Mouse (Mus musculus) liver, embryonic 14.5 days (tissue): Measurements from ENCODE around the gene Pithd1. TPM values are rescaled to one million over a fixed set of nuclear protein-coding genes. Genes with fewer than 3 reads are reported as not detected.

Experiments used
- ATAC-seq: fragments of 200-750 bp; cut with Nextera tagmentation; 2 replicates; pipeline ENCODE4 v1.8.0; 2017; ENCODE audit warnings: moderate number of reproducible peaks, mild to moderate bottlenecking, moderate library complexity; ENCODE audit not compliant: insufficient read depth
- DNase-seq, 3 experiments: peaks; one replicate each; pipeline ENCODE4 v3.0.0-alpha.2; 2012 to 2013; ENCODE audit warnings: low read depth in 3 of 3, low spot score in 3 of 3
- H3K27ac ChIP-seq: fragments of 300-500 bp; sonication (generic); 2 replicates; pipeline ENCODE4 v1.5.1; 2014; ENCODE audit warnings: moderate library complexity, mild to moderate bottlenecking, control low read depth, inconsistent platforms
- H3K27me3 ChIP-seq: fragments of 300-500 bp; sonication (generic); 2 replicates; pipeline ENCODE4 v1.6.1; 2014; ENCODE audit warnings: mild to moderate bottlenecking, low read length, moderate library complexity; ENCODE audit not compliant: control insufficient read depth, insufficient read depth
- H3K36me3 ChIP-seq: fragments of 300-500 bp; sonication (generic); replicated peaks from 2 replicates; pipeline ENCODE4 v1.6.1; 2014; ENCODE audit warnings: low read depth; ENCODE audit not compliant: control insufficient read depth, insufficient read depth
- H3K4me1 ChIP-seq, 2 experiments: fragments of 200-500 bp in 1 of 2; fragments of 300-500 bp in 1 of 2; sonication (generic) in 1 of 2; replicated peaks; 2 replicates each; pipeline ENCODE4 v1.6.1; 2012 to 2014; ENCODE audit warnings: antibody characterized with exemption in 1 of 2, inconsistent platforms in 1 of 2, low read length in 1 of 2; ENCODE audit not compliant: control insufficient read depth in 2 of 2, insufficient read depth in 2 of 2
- H3K4me2 ChIP-seq: fragments of 300-500 bp; sonication (generic); 2 replicates; pipeline ENCODE4 v1.6.1; 2014; ENCODE audit warnings: low read depth, mild to moderate bottlenecking, control low read depth, moderate library complexity
- H3K4me3 ChIP-seq, 2 experiments: fragments of 200-500 bp in 1 of 2; fragments of 300-500 bp in 1 of 2; sonication (generic) in 1 of 2; 2 replicates each; pipeline ENCODE4 v1.5.1; 2012 to 2014; ENCODE audit warnings: low read depth in 2 of 2, low read length in 2 of 2, mild to moderate bottlenecking in 2 of 2, control low read depth in 1 of 2, inconsistent platforms in 1 of 2, moderate library complexity in 1 of 2; ENCODE audit not compliant: insufficient read depth in 1 of 2
- H3K9ac ChIP-seq: fragments of 300-500 bp; sonication (generic); replicated peaks from 2 replicates; pipeline ENCODE4 v1.6.1; 2014; ENCODE audit warnings: mild to moderate bottlenecking, control low read depth, moderate library complexity
- H3K9me3 ChIP-seq: fragments of 300-500 bp; sonication (generic); 2 replicates; pipeline ENCODE4 v1.6.1; 2016; ENCODE audit warnings: low read length, mixed read lengths; ENCODE audit not compliant: control insufficient read depth
- CTCF ChIP-seq: IDR thresholded peaks from 2 replicates; pipeline ENCODE4 v1.5.1; 2016; ENCODE audit warnings: antibody characterized with exemption, low read depth, control low read depth
- EP300 ChIP-seq: IDR thresholded peaks from 2 replicates; pipeline ENCODE4 v1.6.1; 2016; ENCODE audit warnings: antibody characterized with exemption, low read depth
- WGBS: fragments of 180-500 bp; shearing (Covaris S2); extraction: QIAGEN DNeasy Blood & Tissue Kit; methylation state at CpG from one replicate; pipeline ENCODE4 v1.1.7; 2014; ENCODE audit not compliant: insufficient replicate concordance; 5-methylcytosine and 5-hydroxymethylcytosine counted together
- polyA plus RNA-seq, 2 experiments: library from polyadenylated mRNA; depleted of rRNA in 1 of 2; stranded (reverse) in 1 of 2; unstranded in 1 of 2; fragments of >200 nt; fragmentation: Nextera tagmentation in 1 of 2; extraction: Ambion mirVana in 1 of 2; gene quantifications; 2 replicates each; pipeline versions ENCODE4 v1.2.1 to v1.2.3; 2012 to 2014

The Pithd1 gene
- polyA plus RNA-seq, 2 experiments = 49.0 to 71.2 TPM

- DNase-seq (no peak), ATAC-seq (no peak)
- Histone ChIP-seq H3K36me3 (peaks cover 20% of the 10 kb centered on the region), H3K9ac (no peak overlapping the region), H3K9me3 (0 out of 2 replicates have a peak, but pooled peaks cover 2% of the 10 kb centered on the region), H3K27me3 (no peaks in the 10 kb centered on the region), H3K4me1 (peaks cover 6 to 9% of the 10 kb centered on the region in 2 experiments), H3K27ac (no peak overlapping the region), H3K4me3 (no peak overlapping the region), H3K4me2 (no peak overlapping the region)
- WGBS = 70% methylated on average over 6 of the region's 6 CpGs
- TF ChIP-seq EP300 (no peak), CTCF (no peak)
These were observed 37.2 kb downstream of the Pithd1 start for GRCm38 (mm10) chr4:135949911-135950310.

- peaks cover 6 to 9% of the 10 kb centered on the region in 2 experiments for H3K4me1 ChIP-seq
- no peaks in the 10 kb centered on the region for H3K27me3 ChIP-seq
- no peak overlapping the region for H3K9ac ChIP-seq
- WGBS = 83% methylated on average over 10 of the region's 10 CpGs
- H3K9me3 ChIP-seq = 0 out of 2 replicates have a peak, but pooled peaks cover 2% of the 10 kb centered on the region
- no peak overlapping the region for H3K27ac ChIP-seq
- H3K36me3 ChIP-seq = peaks cover 16% of the 10 kb centered on the region
- H3K4me3 ChIP-seq = no peak overlapping the region
- TF ChIP-seq EP300 (no peak), CTCF (no peak)
- DNase-seq = no peak
- H3K4me2 ChIP-seq = no peak overlapping the region
- ATAC-seq = no peak
These were observed 37.6 kb downstream of the Pithd1 start for GRCm38 (mm10) chr4:135949475-135949874.

- DNase-seq (no peak), ATAC-seq (no peak)
- Histone ChIP-seq H3K27ac (no peak overlapping the region), H3K36me3 (peaks cover 15% of the 10 kb centered on the region; the same call in 1 of the 2 replicates), H3K4me2 (no peak overlapping the region; the same call in none of the 2 replicates), H3K4me3 (no peak overlapping the region), H3K9ac (no peak overlapping the region), H3K9me3 (0 out of 2 replicates have a peak, but pooled peaks cover 2% of the 10 kb centered on the region), H3K4me1 (peaks cover 6 to 14% of the 10 kb centered on the region in 2 experiments), H3K27me3 (no peaks in the 10 kb centered on the region)
- TF ChIP-seq EP300 (no peak), CTCF (no peak)
- 80% methylated on average over 8 of the region's 8 CpGs for WGBS
These were observed 38.9 kb downstream of the Pithd1 start for GRCm38 (mm10) chr4:135948142-135948541.

DNA sequence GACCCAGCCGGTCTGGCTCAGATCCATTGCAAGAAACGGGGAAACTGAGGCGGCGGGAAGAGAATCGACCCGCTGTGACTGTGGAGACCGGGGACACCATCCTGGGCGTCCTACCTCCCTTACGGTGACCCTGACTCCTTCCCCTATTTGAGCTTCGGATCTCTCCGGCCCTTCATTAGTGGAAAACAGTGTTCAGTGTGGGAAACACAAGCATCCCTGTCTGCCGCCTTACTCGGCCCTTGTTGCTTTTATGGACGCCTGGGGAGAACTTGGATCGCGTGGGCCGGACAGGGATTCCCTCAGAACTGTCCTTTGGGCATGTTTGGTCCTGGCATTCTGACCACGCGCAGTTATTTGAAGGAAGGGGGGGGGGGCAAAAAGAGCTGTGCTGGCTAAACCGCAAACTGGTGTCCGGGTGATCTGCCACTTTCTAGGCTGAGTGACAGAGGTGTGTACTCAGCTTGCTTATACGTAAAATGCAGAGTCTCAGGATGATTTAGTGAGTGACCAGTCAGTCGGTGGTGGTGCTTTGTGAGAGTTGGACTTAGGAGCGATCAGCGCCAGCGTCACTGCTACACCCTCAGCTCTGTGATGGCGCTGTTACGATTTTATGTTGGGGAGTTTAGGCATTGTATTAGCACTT, 40.3 kb downstream of the Pithd1 start:
- peaks cover 6 to 14% of the 10 kb centered on the region in 2 experiments for H3K4me1 ChIP-seq

DNA sequence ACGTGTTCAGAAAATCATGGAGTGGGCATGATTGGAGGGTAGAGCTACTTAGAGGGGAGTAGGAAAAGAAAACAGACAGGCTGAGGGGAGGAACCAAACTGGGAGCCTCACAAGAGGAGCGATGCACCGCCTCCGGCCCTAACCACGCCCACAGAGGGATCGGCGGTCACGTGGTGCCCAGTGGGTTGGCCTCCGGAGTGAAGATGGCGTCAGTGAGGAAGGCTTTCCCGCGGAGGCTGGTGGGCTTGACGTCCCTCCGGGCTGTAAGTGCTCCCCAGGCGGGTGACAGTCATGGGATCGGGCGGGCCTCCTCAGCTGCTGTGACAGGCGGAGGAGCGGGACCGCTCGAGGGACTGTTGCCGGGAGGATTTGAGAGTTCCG, 40.8 kb downstream of the Pithd1 start, which contains the start of gene Hmgcl:
Hmgcl (plus strand) TSS at position 171 of the 381 bp plus-strand sequence.
- no peaks in the 10 kb centered on the region for H3K27me3 ChIP-seq
- ATAC-seq (peak; percentile 85), DNase-seq (peak; percentile 82 to 90 (median 86))
- no peak for TF ChIP-seq EP300
- no peak for TF ChIP-seq CTCF
- peak within 1 kb of the TSS; percentile 88 to 97 for H3K4me3 ChIP-seq
- peaks cover 6 to 14% of the 10 kb centered on the region in 2 experiments for H3K4me1 ChIP-seq
- H3K36me3 ChIP-seq = no peaks in the 10 kb centered on the region
- H3K9ac ChIP-seq = peak within 1 kb of the TSS; percentile 96
- H3K4me2 ChIP-seq = peak within 1 kb of the TSS; percentile 82
- WGBS = under 1% methylated on average over 22 of the region's 23 CpGs
- H3K27ac ChIP-seq = peak within 1 kb of the TSS; percentile 24
- H3K9me3 ChIP-seq = 0 out of 2 replicates have a peak, but pooled peaks cover under 1% of the 10 kb centered on the region

More for the DNA sequence above, 40.3 kb downstream of the Pithd1 start:
- Histone ChIP-seq H3K4me2 (peak overlapping the region; percentile 82), H3K27ac (peak overlapping the region; percentile 10), H3K27me3 (no peaks in the 10 kb centered on the region), H3K4me3 (peak overlapping the region; percentile 88 to 97), H3K9ac (peak overlapping the region; percentile 96), H3K9me3 (0 out of 2 replicates have a peak, but pooled peaks cover 2% of the 10 kb centered on the region), H3K36me3 (peaks cover 4% of the 10 kb centered on the region; the same call in 1 of the 2 replicates)
- ATAC-seq = peak; percentile 51
- under 1% methylated on average over 28 of the region's 28 CpGs for WGBS
- peak; percentile 16; the same call in 1 of the 2 replicates for TF ChIP-seq CTCF
- TF ChIP-seq EP300 = no peak
- no peak for DNase-seq
